Mouse (Mus musculus): ENCODE results near the gene Gng5. TPM values are rescaled to one million over a fixed set of nuclear protein-coding genes. Genes with fewer than 3 reads are reported as not detected.
A peak's percentile ranks its signal among the peaks of the same experiment; 100 is the strongest.

The Gng5 gene
- total RNA-seq (2021) = 100 to 1,000 TPM; 264 to 272 TPM
- long read RNA-seq, experiment 1, transcript Gng5-201 (3 exons, 593 nt) = major isoform, 49 of 50 reads
- long read RNA-seq, experiment 1, partial matches to known transcripts = 0 of 50 reads
- long read RNA-seq, experiment 1, other reads (novel, unspliced or antisense) = 0 of 50 reads
- long read RNA-seq, experiment 2, transcript Gng5-201 (3 exons, 593 nt) = major isoform, 271 of 276 reads
- long read RNA-seq, experiment 2, partial matches to known transcripts = 1 of 276 reads
- long read RNA-seq, experiment 2, other reads (novel, unspliced or antisense) = 0 of 276 reads

DNA sequence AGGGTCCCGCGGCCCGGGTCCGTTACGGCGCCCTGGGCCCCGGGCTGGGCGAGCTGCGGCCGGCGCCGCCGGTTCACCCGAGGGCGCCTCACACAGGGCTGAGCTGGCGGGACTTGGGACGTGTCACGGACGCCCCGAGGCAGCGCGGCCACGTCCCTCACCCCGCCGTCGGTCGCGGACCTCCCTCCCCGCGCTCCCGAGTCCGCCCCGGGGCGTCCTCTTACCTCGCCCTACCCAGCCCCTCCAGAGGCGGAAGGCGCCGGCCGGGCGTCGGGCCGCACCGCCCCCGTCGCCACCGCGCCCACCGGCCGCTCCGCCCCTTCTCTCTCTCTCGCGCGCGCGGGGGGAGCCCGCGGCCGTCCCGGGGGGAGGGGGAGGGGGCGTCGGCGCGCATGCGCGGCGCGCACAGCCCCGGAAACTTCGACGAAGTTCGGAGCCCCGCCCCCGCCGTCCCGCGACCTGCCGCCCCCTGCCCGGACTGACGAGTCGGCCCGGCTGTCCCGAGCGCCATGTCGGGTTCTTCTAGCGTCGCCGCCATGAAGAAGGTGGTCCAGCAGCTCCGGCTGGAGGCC is at the start of gene Gng5, which contains the start of gene Spata1:
Gene Gng5, plus strand, starts transcription at position 377 of the 572 bp plus-strand sequence.
Gene Spata1, minus strand, starts transcription at position 323 of the 572 bp plus-strand sequence.
- peak; percentile 87 to 90 for DNase-seq (ENCODE audit: low spot score in 2 of 2)

DNA sequence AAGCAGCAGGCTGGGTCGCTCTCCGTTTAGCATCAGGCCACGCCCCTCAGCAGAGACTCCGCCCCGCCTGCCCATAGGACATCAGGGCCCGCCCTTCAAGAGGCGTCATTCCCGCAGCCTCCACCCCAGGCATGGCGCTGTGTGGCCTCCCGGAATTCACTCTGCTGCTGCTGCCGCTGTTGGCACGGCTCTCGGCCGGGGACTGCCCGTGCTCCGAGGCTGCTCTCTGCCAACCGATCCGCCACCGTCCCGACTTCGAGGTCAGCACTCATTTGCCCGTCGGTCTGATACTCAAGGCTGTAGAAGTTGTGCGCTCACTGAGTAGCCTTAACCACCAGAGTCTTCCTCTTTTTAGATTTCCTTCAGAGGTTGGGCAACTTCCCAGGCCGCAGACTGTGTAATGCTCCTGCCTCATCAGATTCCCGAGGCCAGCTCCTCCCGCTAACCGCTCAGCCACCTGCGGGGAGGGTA is 49.2 kb upstream of the Gng5 start:
- peak; percentile 89 to 91 for DNase-seq (ENCODE audit: low spot score in 2 of 2)

DNA sequence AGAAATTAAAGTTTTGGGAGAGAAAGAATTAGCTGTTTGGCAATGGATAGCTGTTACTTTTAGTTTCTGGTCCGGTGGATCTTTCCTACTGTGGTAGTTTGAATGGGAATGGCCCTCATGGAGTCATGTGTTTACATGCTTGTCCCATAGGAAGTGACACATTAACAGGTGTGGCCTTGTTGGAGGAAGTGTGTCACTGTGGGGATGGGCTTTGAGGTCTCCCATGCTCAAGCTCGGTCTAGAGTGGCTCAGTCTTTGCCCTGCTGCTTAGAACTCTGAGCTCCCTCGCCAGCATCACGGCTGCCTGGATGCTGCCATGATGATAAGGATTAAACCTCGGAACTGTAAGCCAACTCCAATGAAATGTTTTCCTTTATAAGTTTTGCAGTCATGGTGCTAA is 48.2 kb upstream of the Gng5 start:
- no peak for DNase-seq (ENCODE audit: low spot score in 2 of 2)

- no peak for DNase-seq (ENCODE audit: low spot score in 2 of 2)
Measured at GRCm38 (mm10) chr3:146462939-146463338, 36.7 kb upstream of the Gng5 start.

DNA sequence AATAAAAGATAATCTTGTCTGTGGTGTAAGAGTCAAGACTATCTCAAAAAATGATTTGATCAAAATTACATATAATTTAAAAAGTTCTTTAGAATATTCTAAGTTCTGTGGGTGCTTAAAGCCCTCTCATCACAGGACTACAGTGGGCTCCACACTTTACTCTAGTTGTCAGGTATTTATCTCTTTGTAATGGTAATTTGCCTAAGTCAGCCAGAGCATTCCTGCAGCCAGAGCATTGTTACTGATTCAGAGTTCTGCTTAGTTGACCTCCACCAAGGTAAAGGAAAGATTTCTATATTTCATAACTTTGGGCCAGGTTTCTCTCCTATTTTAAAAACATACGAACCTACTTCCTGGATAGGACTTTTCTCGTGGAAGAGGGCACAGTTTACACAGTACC is 30.4 kb upstream of the Gng5 start:
- no peak for DNase-seq (ENCODE audit: low spot score in 2 of 2)

GRCm38 (mm10) chr3:146472657-146473056 is 26.9 kb upstream of the Gng5 start:
- DNase-seq (ENCODE audit: low spot score in 2 of 2) = no peak

DNA sequence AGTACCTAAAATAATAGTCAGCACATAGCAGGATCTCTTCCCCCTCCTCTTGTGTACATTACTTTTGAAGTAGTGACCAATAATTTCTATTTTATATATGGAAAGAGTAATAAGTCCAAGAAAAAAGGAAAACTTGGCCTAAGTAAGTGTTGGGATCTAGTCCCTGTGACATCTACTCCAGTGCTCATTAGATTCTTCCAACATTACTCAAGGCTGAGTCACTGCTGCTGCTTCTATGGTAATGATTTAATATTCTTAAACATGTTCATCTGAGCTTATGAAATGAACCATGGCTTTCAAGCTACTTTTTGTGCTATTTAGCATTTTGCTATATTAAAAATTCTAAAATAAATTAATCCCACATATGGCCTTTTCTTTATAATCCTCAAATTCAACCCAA is 25.9 kb upstream of the Gng5 start:
- no peak for DNase-seq (ENCODE audit: low spot score in 2 of 2)

DNA sequence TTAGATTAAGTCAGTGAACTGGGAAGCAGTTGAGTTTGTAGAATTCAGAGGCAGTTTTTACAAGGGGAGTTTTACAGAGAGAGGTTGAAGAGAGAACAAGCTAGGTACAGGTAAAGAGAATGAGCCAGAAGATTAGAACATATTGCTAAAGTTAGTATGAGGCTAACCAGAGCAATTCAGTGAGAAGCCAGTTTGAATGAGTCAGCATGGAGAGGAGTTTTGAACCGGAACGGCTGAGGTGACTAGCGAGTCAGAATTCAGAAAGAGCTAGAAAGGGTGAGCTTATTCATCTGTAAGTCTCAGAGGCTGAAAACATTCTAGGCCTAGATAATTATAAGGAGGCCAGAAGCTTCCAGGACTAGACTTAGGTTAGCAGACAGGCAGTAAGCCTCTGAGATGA is 25.2 kb upstream of the Gng5 start:
- no peak for DNase-seq (ENCODE audit: low spot score in 2 of 2)

GRCm38 (mm10) chr3:146482044-146482443 is 17.6 kb upstream of the Gng5 start:
- DNase-seq (ENCODE audit: low spot score in 2 of 2) = no peak

DNA sequence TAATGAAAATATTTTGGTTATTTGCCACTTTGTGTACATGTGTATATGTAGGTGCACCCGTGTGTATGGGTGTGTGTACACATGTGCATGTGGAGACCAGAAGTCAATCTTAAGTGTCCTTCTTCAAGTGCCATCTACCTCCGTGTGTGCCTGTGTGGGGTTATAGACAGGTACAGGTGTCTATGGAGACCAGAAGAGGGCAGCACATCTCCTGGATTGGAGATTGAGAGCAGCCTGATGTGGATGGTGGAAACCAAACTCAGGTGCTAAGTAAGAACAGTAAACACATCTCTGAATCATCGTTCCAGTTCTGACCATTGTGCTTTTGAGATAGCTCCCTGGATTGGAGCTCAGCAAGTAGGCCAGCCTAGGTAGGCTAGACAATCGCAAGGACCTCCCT is 13.1 kb upstream of the Gng5 start:
- DNase-seq (ENCODE audit: low spot score in 2 of 2) = no peak

- DNase-seq (ENCODE audit: low spot score in 2 of 2) = no peak
Measured at GRCm38 (mm10) chr3:146494941-146495340, 4.7 kb upstream of the Gng5 start.

- DNase-seq (ENCODE audit: low spot score in 2 of 2) = no peak
Measured at GRCm38 (mm10) chr3:146498989-146499388, 618 bp upstream of the Gng5 start.

DNA sequence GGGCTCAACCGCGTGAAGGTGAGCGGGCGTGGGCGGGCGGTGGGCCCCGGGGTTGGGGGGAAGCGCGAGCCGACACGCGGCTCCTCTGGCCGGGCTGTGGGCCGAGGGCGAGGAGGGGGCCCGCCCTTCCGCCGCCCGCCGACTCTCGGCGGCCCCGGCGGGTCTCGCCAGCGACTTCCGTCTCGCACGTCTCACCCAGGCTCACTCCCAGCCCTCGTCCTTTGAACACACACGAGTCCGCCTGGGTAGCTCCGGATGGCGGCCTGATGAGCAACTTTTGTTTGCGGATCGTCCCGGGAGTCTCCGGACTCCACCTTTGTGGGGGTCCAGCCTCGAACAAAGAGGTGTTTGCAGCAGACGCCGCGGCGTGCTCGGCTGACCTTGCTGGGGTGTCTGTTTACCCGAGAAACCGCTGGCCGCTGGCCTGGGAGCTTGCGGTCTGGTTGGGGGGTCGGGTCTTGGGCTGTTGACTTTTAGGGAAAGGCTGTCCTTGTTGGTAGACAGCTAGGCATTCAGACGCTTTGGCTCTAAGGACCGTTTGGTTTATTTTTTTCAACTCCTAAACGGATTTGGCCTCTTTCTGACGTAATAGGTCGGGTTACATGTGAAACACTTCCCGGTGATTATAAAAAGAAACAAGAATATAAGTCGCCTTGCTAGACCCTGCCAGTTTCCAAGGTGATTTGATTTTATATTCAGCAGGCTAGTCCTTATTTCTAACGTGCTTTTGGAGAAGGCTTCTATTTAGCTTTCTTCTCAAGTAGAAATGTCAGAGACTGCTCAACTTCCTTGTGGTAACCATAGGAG is 599 bp downstream of the Gng5 start:
- DNase-seq (ENCODE audit: low spot score in 2 of 2) = peak in 1 of 2 experiments; percentile 65

DNA sequence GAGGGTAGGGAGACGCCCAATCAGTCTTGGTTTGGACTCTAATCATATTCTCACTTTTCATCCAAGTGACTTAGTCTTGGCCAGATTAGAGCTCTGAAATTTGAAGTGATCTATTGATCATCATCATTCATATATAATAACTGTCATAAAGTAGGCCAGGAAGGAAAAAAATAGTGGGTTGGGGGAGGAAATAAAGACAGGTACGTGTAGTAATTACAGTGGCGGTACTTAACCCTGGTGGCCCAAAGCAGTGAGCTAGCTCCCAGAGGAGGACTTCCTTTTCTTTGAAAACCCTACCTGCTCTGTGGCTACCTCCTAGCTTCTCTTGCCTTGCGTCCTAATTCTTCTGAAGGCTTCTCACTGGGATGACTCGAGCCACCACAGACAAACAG is 1.2 kb downstream of the Gng5 start:
- DNase-seq (ENCODE audit: low spot score in 2 of 2) = no peak

GRCm38 (mm10) chr3:146501601-146502123 is 2.1 kb downstream of the Gng5 start:
- DNase-seq (ENCODE audit: low spot score in 2 of 2) = no peak

GRCm38 (mm10) chr3:146506711-146507110 is 7.1 kb downstream of the Gng5 start:
- no peak for DNase-seq (ENCODE audit: low spot score in 2 of 2)

GRCm38 (mm10) chr3:146520226-146520797 is 20.7 kb downstream of the Gng5 start:
- no peak for DNase-seq (ENCODE audit: low spot score in 2 of 2)

DNA sequence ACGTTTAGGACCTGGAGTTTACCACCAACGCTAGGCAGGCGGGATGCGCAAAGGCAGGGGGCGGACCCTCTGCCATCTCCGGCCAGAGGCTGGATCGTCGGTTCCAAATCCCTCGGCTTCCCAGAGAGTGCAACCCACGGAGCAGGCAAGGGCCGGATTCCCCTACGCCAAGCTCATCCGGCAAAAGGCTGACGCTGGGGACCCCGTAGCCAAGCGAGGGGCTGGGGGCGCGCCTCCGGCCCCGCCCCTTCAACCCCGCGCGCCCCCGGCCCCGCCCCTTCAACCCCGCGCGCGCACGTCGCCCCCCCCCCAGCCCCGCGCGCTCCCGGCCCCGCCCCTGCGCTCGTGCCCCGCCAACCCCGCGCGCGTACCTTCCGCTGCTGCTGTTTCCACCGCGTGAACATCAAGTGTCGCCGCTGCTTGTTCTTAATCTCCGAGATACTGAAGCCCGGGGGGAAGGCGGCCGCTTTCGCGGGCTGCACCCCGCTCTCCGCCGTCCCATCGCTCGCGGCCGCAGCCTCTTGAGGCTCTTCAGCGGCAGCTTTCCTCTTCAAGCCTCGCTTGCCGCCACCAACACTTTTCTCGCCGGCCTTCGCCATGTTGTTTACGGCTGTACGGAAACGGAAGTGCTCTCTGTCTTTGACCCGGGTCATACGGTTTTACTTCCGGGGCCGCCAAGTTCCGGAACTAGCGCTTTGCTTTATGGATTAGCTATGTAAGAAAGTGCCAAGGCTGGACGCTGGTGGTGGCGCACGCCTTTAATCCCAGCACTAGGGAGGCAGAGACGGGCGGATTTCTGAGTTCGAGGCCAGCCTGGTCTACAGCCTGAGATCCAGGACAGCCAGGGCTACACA is 21.4 kb downstream of the Gng5 start, which contains the start of gene Rpf1:
Gene Rpf1, minus strand, starts transcription at position 632 of the 854 bp plus-strand sequence.
- DNase-seq (ENCODE audit: low spot score in 2 of 2) = peak; percentile 80 to 81

DNA sequence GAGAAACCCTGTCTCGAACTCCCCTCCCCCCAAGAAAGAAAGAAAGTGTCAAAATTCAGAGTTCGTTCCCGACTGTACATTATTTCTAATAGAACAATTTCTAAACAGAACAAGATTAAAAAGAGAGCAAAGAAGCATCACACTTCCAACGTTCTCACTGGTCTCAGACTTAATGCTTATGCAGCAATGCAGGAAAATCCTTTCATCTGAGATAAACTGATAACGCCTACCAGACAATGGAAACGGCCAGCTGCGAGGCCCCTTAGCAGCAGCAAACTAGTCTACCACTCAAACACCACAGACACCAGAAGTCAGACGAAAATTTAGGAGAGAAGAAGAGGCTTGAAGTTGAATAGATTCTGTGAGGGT is 22.0 kb downstream of the Gng5 start:
- DNase-seq (ENCODE audit: low spot score in 2 of 2) = no peak

- DNase-seq (ENCODE audit: low spot score in 2 of 2) = no peak
Measured at GRCm38 (mm10) chr3:146528335-146528734, 28.7 kb downstream of the Gng5 start.

All from adrenal gland, adult 18-20 months (tissue).